In genomic region chr8:94174619-94175213, GRCm38 (mm10) we compare ENCODE assay signal across 20 mouse cellular contexts. TPM values are rescaled to one million over a fixed set of nuclear protein-coding genes. Genes with fewer than 3 reads are reported as not detected.
A peak's percentile ranks its signal among the peaks of the same experiment; 100 is the strongest.
DNase-seq lines count a peak whose midpoint lies in the region; ATAC-seq and TF ChIP-seq lines count a peak whose summit lies in the region.
"Had no signal": no experiment of that assay in that cellular context is flagged by ENCODE, and none has a peak within 500 bp of the region (broad histone marks: within the 10 kb centered on the region; RNA-seq: fewer than 3 reads in every experiment).

No protein-coding gene starts in this region.

- peaks cover 6% of the 10 kb centered on the region for H3K79me2 ChIP-seq in myocyte (ENCODE audit: control insufficient read depth, insufficient read depth)

- intact Hi-C loops in gastrocnemius, postnatal 14 days (cut with DNase I; ENCODE audit: low total_unique reads) = no loop called here

- WGBS in forebrain, embryonic 10.5 days = 19% methylated on average over 7 of the region's 7 CpGs
- WGBS in forebrain, embryonic 13.5 days = 18% methylated on average over 7 of the region's 7 CpGs
- 40% methylated on average over 7 of the region's 7 CpGs for WGBS in liver, embryonic 11.5 days

- no peak overlapping the region for H3K9ac ChIP-seq in forebrain, embryonic 13.5 days
- peak overlapping the region; percentile 15 for H3K9ac ChIP-seq in liver, embryonic 11.5 days (ENCODE audit: low read depth, low read length)
- H3K9ac ChIP-seq: embryonic facial prominence, embryonic 13.5 days; heart, embryonic 15.5 days; neural tube, embryonic 13.5 days had no signal

- no peak for ATAC-seq in forebrain, embryonic 13.5 days
- ATAC-seq in liver, embryonic 11.5 days (replicated peaks; ENCODE audit: low FRiP score) = no peak
- ATAC-seq: hindbrain, embryonic 16.5 days had no signal

- TF ChIP-seq POLR2A in myocyte (IDR thresholded peaks at IDR 0.05; ENCODE audit: insufficient read length, low read depth) = no peak

- H3K36me3 ChIP-seq in forebrain, embryonic 10.5 days (replicated peaks) = no peaks in the 10 kb centered on the region
- no peaks in the 10 kb centered on the region for H3K36me3 ChIP-seq in forebrain, embryonic 13.5 days (ENCODE audit: poor library complexity, severe bottlenecking)
- no peaks in the 10 kb centered on the region for H3K36me3 ChIP-seq in liver, embryonic 11.5 days (ENCODE audit: control insufficient read depth, insufficient read depth, low read length)
- H3K36me3 ChIP-seq in myocyte (ENCODE audit: control insufficient read depth, insufficient read depth) = no peaks in the 10 kb centered on the region
- H3K36me3 ChIP-seq: embryonic facial prominence, embryonic 13.5 days; heart, embryonic 15.5 days; midbrain, embryonic 10.5 days; neural tube, embryonic 13.5 days had no signal

- no peak overlapping the region for H3K4me2 ChIP-seq in forebrain, embryonic 13.5 days
- peak overlapping the region; percentile 93 for H3K4me2 ChIP-seq in liver, embryonic 11.5 days
- H3K4me2 ChIP-seq in myocyte (ENCODE audit: low read depth) = peak overlapping the region; percentile 94
- H3K4me2 ChIP-seq: heart, embryonic 15.5 days; neural tube, embryonic 13.5 days had no signal

- H3K4me1 ChIP-seq in forebrain, embryonic 10.5 days = peaks cover 52% of the 10 kb centered on the region
- peaks cover 41% of the 10 kb centered on the region for H3K4me1 ChIP-seq in forebrain, embryonic 13.5 days
- H3K4me1 ChIP-seq in liver, embryonic 11.5 days (replicated peaks; ENCODE audit: control insufficient read depth, insufficient read depth, low read length) = peaks cover 21% of the 10 kb centered on the region

- peaks cover 100% of the 10 kb centered on the region for H3K27me3 ChIP-seq in forebrain, embryonic 10.5 days (ENCODE audit: poor library complexity, severe bottlenecking)
- H3K27me3 ChIP-seq in forebrain, embryonic 13.5 days = peaks cover 88% of the 10 kb centered on the region
- peaks cover 24% of the 10 kb centered on the region for H3K27me3 ChIP-seq in liver, embryonic 11.5 days (replicated peaks; ENCODE audit: control insufficient read depth, insufficient read depth, low read length)
- no peaks in the 10 kb centered on the region for H3K27me3 ChIP-seq in myocyte (ENCODE audit: control insufficient read depth, insufficient read depth, insufficient read length)

- no peak overlapping the region for H3ac ChIP-seq in myocyte (ENCODE audit: control insufficient read depth, insufficient read length)

- H3K4me3 ChIP-seq in forebrain, embryonic 10.5 days = peak overlapping the region; percentile 5; the same call in 1 of the 2 replicates
- no peak overlapping the region for H3K4me3 ChIP-seq in forebrain, embryonic 13.5 days
- H3K4me3 ChIP-seq in liver, embryonic 11.5 days (ENCODE audit: low read depth, low read length) = peak overlapping the region; percentile 74; the same call in 1 of the 2 replicates
- H3K4me3 ChIP-seq in myocyte = no peak overlapping the region
- H3K4me3 ChIP-seq: embryonic facial prominence, embryonic 13.5 days; heart, embryonic 15.5 days; midbrain, embryonic 10.5 days; neural tube, embryonic 13.5 days had no signal

- no peak for DNase-seq in forebrain, embryonic 10.5 days (ENCODE audit: extremely low spot score, low spot score)
- no peak for DNase-seq in liver, embryonic 11.5 days (ENCODE audit: low spot score)
- DNase-seq in liver (no peak), MN1 (ENCODE audit: low spot score) (peak; percentile 54)
- DNase-seq in gastrocnemius, postnatal 14 days = no peak
- no peak for DNase-seq in T-cell, adult 2 months (ENCODE audit: low spot score)
- DNase-seq: B cell, adult 2 months; cerebellum, postnatal 14 days; right cerebral cortex, adult 18-20 months; thymus, postnatal 14 days had no signal

- no peak overlapping the region for H3K27ac ChIP-seq in forebrain, embryonic 10.5 days
- H3K27ac ChIP-seq in forebrain, embryonic 13.5 days = no peak overlapping the region
- no peak overlapping the region for H3K27ac ChIP-seq in liver, embryonic 11.5 days (ENCODE audit: low read depth, low read length)
- H3K27ac ChIP-seq: embryonic facial prominence, embryonic 13.5 days; heart, embryonic 15.5 days; midbrain, embryonic 10.5 days; neural tube, embryonic 13.5 days had no signal

- no peaks in the 10 kb centered on the region for H3K9me3 ChIP-seq in forebrain, embryonic 10.5 days
- H3K9me3 ChIP-seq in forebrain, embryonic 13.5 days (replicated peaks) = no peaks in the 10 kb centered on the region
- H3K9me3 ChIP-seq in liver, embryonic 11.5 days (ENCODE audit: control insufficient read depth, low read length) = no peaks in the 10 kb centered on the region
- H3K9me3 ChIP-seq: embryonic facial prominence, embryonic 13.5 days; heart, embryonic 15.5 days; midbrain, embryonic 10.5 days; neural tube, embryonic 13.5 days had no signal

TF ChIP-seq in myocyte, 11 proteins besides CTCF, POLR2A, EP300 and RAD21:
- TF ChIP-seq MYOD1 (IDR thresholded peaks at IDR 0.05; ENCODE audit: control insufficient read depth in 1 of 3, insufficient read length in 2 of 3, low read depth in 2 of 3) (no peak), MAX (IDR thresholded peaks at IDR 0.05; ENCODE audit: low read depth) (no peak), TCF12 (IDR thresholded peaks at IDR 0.05; ENCODE audit: insufficient read depth, poor library complexity, severe bottlenecking) (no peak), USF1 (IDR thresholded peaks at IDR 0.05; ENCODE audit: low read depth) (no peak), MYOG (IDR thresholded peaks at IDR 0.05; ENCODE audit: control insufficient read depth in 1 of 3, insufficient read depth in 1 of 3, insufficient read length in 2 of 3, low read depth in 2 of 3) (no peak), CEBPB (IDR thresholded peaks at IDR 0.05; ENCODE audit: insufficient read depth, poor library complexity, severe bottlenecking) (no peak), TCF3 (IDR thresholded peaks at IDR 0.05; ENCODE audit: insufficient read length, low read depth) (no peak), E2F4 (IDR thresholded peaks at IDR 0.05; ENCODE audit: insufficient read depth) (no peak), POLR2AphosphoS2 (IDR thresholded peaks at IDR 0.05; ENCODE audit: insufficient read length, low read depth) (no peak), REST (IDR thresholded peaks at IDR 0.05; ENCODE audit: insufficient read depth, insufficient read length) (no peak), SRF (IDR thresholded peaks at IDR 0.05; ENCODE audit: control insufficient read depth, insufficient read length, low read depth) (no peak)

RNA-seq across cellular contexts. Expression of gene Mt2, which starts 2.3 kb away (rescaled TPM):
- 55.1 and 68.7 TPM in 2 replicates for polyA plus RNA-seq in forebrain, embryonic 10.5 days (2016; fragmentation: Nextera tagmentation; extraction: Ambion mirVana)
- polyA plus RNA-seq in forebrain, embryonic 13.5 days (2015; fragmentation: Nextera tagmentation; extraction: Ambion mirVana) = 41.0 and 48.0 TPM in 2 replicates
- polyA plus RNA-seq in liver, embryonic 11.5 days (2014; fragmentation: Nextera tagmentation; extraction: Ambion mirVana) = 785 and 795 TPM in 2 replicates
- polyA plus RNA-seq in myocyte (2012; fragmentation: generic; extraction: Trizol) = 699 TPM
- 100 to 1,000 TPM in 1 of 2 experiments, 10 to 100 TPM in 1; 20.2 to 206 TPM for total RNA-seq in gastrocnemius, postnatal 14 days (2021)

RNA-seq across cellular contexts. Expression of gene Mt1, which starts 4.2 kb away (rescaled TPM):
- polyA plus RNA-seq in forebrain, embryonic 10.5 days (2016; fragmentation: Nextera tagmentation; extraction: Ambion mirVana) = 204 and 219 TPM in 2 replicates
- 91.0 and 105 TPM in 2 replicates for polyA plus RNA-seq in forebrain, embryonic 13.5 days (2015; fragmentation: Nextera tagmentation; extraction: Ambion mirVana)
- 2,440 and 2,461 TPM in 2 replicates for polyA plus RNA-seq in liver, embryonic 11.5 days (2014; fragmentation: Nextera tagmentation; extraction: Ambion mirVana)
- 1,165 TPM for polyA plus RNA-seq in myocyte (2012; fragmentation: generic; extraction: Trizol)
- total RNA-seq in gastrocnemius, postnatal 14 days (2021) = 100 to 1,000 TPM in 1 of 2 experiments, 10 to 100 TPM in 1; 18.6 to 129 TPM

RNA-seq across cellular contexts. Expression of gene Mt3, which starts 22.3 kb away (rescaled TPM):
- 20.7 and 21.5 TPM in 2 replicates for polyA plus RNA-seq in forebrain, embryonic 10.5 days (2016; fragmentation: Nextera tagmentation; extraction: Ambion mirVana)
- 188 and 208 TPM in 2 replicates for polyA plus RNA-seq in forebrain, embryonic 13.5 days (2015; fragmentation: Nextera tagmentation; extraction: Ambion mirVana)
- polyA plus RNA-seq in liver, embryonic 11.5 days (2014; fragmentation: Nextera tagmentation; extraction: Ambion mirVana) = 0.64 and 0.95 TPM in 2 replicates
- polyA plus RNA-seq in myocyte (2012; fragmentation: generic; extraction: Trizol) = 0.32 TPM
- total RNA-seq in gastrocnemius, postnatal 14 days (2021) = 10 to 100 TPM in 1 of 2 experiments, 1 to 10 TPM in 1; 5.8 to 11.2 TPM
- total RNA-seq: liver, adult 2 months had no signal
- polyA plus RNA-seq: liver, adult 2 months had no signal

RNA-seq across cellular contexts. Expression of gene Mt4, which starts 37.7 kb away (rescaled TPM):
- not detected in 2 replicates for polyA plus RNA-seq in forebrain, embryonic 10.5 days (2016; fragmentation: Nextera tagmentation; extraction: Ambion mirVana)
- polyA plus RNA-seq in forebrain, embryonic 13.5 days (2015; fragmentation: Nextera tagmentation; extraction: Ambion mirVana) = not detected in 2 replicates
- not detected in 2 replicates for polyA plus RNA-seq in liver, embryonic 11.5 days (2014; fragmentation: Nextera tagmentation; extraction: Ambion mirVana)
- polyA plus RNA-seq in myocyte (2012; fragmentation: generic; extraction: Trizol) = not detected
- not detected for total RNA-seq in gastrocnemius, postnatal 14 days (2021)
- total RNA-seq: left cerebral cortex, adult 18-20 months; liver, adult 2 months had no signal
- polyA plus RNA-seq: embryonic facial prominence, embryonic 13.5 days; heart, embryonic 15.5 days; hindbrain, embryonic 16.5 days; kidney, embryonic 16.5 days; liver, adult 2 months; midbrain, embryonic 10.5 days; neural tube, embryonic 13.5 days had no signal

RNA-seq across cellular contexts. Expression of gene Nup93, which starts 39.6 kb away (rescaled TPM):
- 155 and 164 TPM in 2 replicates for polyA plus RNA-seq in forebrain, embryonic 10.5 days (2016; fragmentation: Nextera tagmentation; extraction: Ambion mirVana)
- 83.6 and 98.8 TPM in 2 replicates for polyA plus RNA-seq in forebrain, embryonic 13.5 days (2015; fragmentation: Nextera tagmentation; extraction: Ambion mirVana)
- 106 and 124 TPM in 2 replicates for polyA plus RNA-seq in liver, embryonic 11.5 days (2014; fragmentation: Nextera tagmentation; extraction: Ambion mirVana)
- polyA plus RNA-seq in myocyte (2012; fragmentation: generic; extraction: Trizol) = 38.1 TPM
- 10 to 100 TPM in 1 of 2 experiments, 1 to 10 TPM in 1; 10.0 to 13.2 TPM for total RNA-seq in gastrocnemius, postnatal 14 days (2021)

Comparison
In these comparisons a context has a peak if more than half of its experiments do, and no peak if none do; other contexts are left out.
1. H3K4me3 ChIP-seq: peak in forebrain, embryonic 10.5 days (single experiment) and liver, embryonic 11.5 days (single experiment); none in forebrain, embryonic 13.5 days (single experiment) and myocyte (single experiment).
2. RNA of gene Mt2, which starts 2.3 kb away (polyA plus RNA-seq): 785 to 795 TPM in liver, embryonic 11.5 days and 699 TPM in myocyte (single experiment); 55.1 to 68.7 TPM in forebrain, embryonic 10.5 days and 41.0 to 48.0 TPM in forebrain, embryonic 13.5 days; every median in the first group is over 10 times any median in the second.
3. RNA of gene Mt3, which starts 22.3 kb away (polyA plus RNA-seq): 188 to 208 TPM in forebrain, embryonic 13.5 days and 20.7 to 21.5 TPM in forebrain, embryonic 10.5 days; 0.64 to 0.95 TPM in liver, embryonic 11.5 days and 0.32 TPM in myocyte (single experiment); every median in the first group is over 10 times any median in the second.